Mouse (Mus musculus): Measurements from ENCODE around the gene B3gnt8.

B3gnt8 gene

DNA sequence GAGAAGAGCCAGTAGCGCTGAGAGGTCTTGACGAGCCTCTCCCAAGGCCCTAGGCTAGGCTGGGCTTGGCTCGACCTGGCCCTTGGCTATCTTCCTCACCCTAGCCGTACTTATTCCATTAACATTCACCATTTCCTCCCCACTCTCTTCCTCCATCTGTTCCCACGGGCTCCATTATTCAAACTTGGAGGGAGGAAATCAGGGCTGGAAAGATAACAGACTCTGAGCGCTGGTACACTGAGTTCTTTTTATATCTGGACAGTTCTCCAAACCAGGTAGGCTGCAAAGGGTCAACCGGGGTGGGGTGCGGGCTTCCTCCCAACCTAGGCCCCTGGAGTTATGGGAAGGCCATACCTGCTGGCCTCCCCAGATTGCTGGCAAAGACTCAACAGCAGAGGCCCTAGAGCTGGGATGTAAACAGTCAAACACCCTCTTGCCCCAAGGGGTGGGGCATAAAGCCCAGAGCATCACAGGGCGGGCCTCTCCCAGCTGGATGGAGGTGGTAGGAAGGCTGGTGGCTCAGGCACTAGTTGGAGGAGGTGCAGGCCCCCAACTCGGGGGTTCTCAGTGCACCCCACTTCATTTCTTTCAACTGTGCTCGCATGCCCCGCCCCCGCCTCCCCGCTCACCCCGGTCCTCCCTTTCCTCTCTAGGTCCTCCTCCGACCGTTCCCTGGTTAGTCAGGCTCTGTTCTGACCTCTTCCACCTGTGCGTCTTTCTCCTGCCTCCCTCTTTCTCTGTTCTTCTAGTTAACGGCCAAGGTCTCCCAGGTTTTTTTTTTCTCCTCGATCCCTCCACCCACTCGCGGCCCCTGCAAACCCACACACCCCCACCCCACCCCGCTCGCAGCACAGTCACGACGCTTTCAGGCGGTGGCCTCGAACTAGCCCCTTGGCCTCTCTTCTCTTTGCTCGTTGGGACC, at the start of gene B3gnt8:
B3gnt8 (plus strand) TSS at position 146 of the 922 bp plus-strand sequence.
- DNase-seq (ENCODE audit: low spot score in 2 of 2), result no peak

GRCm38 (mm10) chr7:25576793-25577437, 49.5 kb upstream of the B3gnt8 start:
- DNase-seq (ENCODE audit: low spot score in 2 of 2), result peak; percentile 67 to 73

GRCm38 (mm10) chr7:25579441-25579840, 47.0 kb upstream of the B3gnt8 start:
- no peak for DNase-seq (ENCODE audit: low spot score in 2 of 2)

DNA sequence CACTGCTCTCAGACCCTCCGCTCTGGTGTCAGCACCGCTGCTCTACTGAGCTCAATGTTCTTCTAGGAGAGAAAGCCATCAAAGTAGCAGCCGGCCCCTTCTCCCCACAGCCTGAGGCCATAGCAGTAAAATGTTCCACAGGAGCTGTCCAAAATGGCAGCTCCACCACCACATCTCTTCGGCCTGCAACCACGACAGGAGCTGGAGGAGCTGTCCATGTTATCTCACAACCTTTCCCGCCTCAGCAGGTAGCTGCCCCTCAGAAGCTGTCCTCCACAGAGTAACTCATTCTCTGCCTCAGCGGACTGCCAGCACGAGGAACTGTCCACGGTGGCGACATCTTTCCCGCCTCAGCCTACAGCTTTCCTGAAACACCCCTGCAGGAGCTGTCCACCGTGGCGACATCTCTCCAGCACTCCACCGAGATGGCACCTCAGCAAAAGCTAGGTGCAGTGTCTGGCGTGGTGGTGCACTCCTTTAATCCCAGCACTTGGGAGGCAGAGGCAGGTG, 44.1 kb upstream of the B3gnt8 start:
- DNase-seq (ENCODE audit: low spot score in 2 of 2), result no peak

DNA sequence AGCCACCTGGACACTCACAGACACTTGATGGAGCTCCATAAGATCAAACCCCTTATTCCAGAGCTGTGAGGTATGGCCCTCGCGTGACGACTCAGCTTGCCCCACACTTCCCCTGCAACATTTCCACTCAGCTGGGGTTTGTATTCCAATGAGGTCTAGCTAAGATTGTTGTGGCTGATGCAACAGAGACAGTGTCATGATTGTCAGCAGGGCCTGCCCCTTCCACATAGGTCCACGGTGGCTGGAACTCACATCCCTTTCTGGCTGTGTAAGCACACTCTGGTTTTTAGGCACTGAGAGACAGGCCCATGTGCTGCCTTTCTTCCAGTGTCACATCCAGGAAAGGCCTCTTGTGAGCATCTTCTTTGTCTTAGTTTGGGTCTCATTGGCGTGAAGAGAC, 41.8 kb upstream of the B3gnt8 start:
- no peak for DNase-seq (ENCODE audit: low spot score in 2 of 2)

DNA sequence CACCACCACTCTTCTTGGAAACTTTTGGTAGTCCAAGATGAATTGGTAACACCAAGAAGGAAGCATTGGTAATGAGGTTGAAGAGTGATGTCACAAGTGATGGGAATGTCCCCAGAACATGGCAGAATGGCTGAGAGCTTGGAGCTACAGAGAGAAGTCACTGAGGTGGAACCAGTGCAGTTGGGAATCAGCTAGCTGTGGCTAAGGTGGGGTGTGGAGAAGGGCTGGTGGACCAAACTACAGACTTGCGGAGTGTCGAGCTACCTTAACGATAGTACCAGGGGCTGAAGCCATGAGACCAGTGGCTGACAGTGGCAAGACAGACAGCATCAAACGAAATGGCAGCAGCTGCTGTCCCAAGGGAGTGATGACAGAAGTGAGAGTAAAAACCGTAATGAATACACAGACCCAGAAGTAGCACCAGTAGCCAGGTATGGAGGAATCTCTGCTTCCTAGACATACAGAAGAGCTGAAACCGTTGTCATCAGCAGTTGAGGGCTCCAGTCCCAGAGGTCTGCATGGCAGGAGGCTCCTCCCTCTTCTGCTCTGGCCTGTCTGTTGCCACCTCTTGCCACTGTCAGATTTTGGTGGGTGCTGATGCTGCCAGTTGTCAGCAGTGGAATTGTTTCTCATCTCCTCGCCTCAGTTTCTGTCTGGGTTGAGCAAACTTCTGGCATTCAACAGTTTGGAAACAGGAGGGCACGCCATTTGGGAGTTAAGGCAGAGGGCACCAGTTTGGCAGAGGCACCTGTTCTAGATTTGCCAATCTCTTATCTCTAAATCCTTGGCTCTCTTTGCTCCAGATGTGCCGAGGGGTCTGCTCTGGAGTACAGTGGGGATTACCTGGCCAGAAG, 40.9 kb upstream of the B3gnt8 start:
- DNase-seq (ENCODE audit: low spot score in 2 of 2), result no peak

DNA sequence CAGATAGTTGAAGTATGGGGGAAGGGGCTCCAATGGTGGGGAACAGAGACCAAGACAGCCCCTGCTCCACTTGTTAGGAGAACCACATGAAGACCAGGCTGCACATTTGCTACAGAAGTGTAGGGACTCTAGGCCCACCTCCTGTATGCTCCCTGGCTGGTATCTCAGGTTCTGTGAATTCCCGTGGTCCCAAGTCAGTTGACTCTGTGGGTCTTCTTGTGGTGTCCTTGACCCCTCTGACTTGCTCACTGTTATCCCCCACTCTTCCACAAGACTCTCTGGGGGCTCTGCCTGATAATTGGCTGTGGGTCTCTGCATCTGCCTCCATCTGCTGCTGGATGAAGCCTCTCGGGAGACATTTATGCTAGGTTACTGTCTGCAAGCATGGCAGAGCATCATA, 35.2 kb upstream of the B3gnt8 start:
- peak in 1 of 2 experiments; percentile 49 for DNase-seq (ENCODE audit: low spot score in 2 of 2)

DNA sequence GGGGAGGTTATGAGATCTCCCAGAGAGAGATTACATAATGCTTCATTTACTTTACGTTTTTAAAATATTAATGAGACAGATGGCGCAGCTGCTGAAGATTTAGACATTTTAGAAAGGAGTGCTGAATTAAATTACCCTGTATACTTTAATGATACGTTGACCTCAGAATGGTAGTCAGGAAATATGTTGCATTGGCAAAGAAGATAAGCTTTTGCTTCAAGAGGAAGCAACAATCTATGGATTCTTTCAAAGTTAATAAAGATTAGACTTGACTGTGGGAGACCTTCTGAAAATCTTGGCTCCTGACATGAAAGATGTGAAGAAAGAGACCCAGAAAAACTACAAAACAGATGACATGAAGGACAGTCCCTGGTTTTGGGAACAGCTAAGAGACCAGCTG, 32.6 kb upstream of the B3gnt8 start:
- no peak for DNase-seq (ENCODE audit: low spot score in 2 of 2)

GRCm38 (mm10) chr7:25599663-25600062, 26.8 kb upstream of the B3gnt8 start:
- DNase-seq (ENCODE audit: low spot score in 2 of 2), result peak; percentile 76 to 90

DNA sequence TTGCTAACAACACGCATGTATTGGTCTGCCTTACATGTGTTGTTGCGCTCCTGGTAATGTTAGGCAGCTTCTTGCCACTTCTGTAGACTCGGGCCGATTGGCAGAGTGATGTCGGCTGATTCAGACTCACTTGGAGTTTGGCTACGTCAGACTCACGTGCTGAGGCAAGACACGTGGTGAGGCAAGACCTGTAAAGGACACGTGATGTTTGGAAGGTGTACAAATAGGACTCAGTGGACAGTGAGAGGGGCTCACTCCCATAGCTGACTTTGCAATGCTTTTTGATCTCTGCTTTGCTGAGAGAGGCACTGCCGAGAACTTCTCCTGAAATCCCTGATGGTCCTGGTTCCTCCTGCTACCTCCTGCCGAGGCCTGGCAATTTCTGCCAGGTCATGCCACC, 25.8 kb upstream of the B3gnt8 start:
- DNase-seq (ENCODE audit: low spot score in 2 of 2), result peak in 1 of 2 experiments; percentile 8

DNA sequence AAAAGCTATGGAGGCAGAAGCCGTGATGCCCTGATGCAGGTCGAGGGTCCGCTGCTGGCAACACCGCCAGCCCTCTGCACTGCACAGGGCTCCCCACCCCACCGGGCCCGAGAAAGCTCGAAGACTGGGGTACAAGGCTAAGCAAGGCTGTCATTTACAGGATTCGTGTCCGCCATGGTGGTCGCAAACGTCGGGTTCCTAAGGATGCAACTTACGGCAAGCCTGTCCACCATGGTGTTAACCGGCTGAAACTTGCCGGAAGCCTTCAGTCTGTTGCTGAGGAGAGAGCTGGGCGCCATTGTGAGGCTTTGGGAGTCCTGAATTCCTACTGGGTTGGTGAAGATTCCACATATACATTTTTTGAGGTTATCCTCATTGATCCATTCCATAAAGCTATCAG, 25.1 kb upstream of the B3gnt8 start:
- peak in 1 of 2 experiments; percentile 9 for DNase-seq (ENCODE audit: low spot score in 2 of 2)

- DNase-seq (ENCODE audit: low spot score in 2 of 2), result peak; percentile 12 to 57
Observed at GRCm38 (mm10) chr7:25606625-25607063, 19.8 kb upstream of the B3gnt8 start.

- peak in 1 of 2 experiments; percentile 9 for DNase-seq (ENCODE audit: low spot score in 2 of 2)
Observed at GRCm38 (mm10) chr7:25607196-25607595, 19.3 kb upstream of the B3gnt8 start.

GRCm38 (mm10) chr7:25610056-25610455, 16.4 kb upstream of the B3gnt8 start:
- DNase-seq (ENCODE audit: low spot score in 2 of 2), result peak in 1 of 2 experiments; percentile 7

GRCm38 (mm10) chr7:25611501-25611900, 15.0 kb upstream of the B3gnt8 start:
- peak in 1 of 2 experiments; percentile 7 for DNase-seq (ENCODE audit: low spot score in 2 of 2)

DNA sequence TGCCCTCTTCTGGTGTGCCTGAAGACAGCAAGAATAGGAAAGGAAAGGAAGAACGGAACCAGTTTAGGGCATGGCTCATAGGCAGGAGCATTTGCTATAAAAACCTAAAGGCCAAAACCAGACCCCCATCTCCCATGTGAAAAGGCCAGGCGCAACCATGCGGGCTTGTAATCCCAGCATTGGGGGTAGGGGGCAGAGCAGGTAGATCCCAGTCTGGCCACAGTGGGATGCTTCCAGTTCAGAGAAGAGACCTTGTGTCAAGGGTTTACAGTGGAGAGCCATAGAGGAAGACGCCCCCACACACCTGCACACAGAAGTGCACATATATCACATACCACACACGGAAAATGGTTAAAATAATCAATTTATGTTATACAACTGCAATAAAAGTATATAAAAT, 12.4 kb upstream of the B3gnt8 start:
- peak in 1 of 2 experiments; percentile 9 for DNase-seq (ENCODE audit: low spot score in 2 of 2)

GRCm38 (mm10) chr7:25614831-25615705, 11.4 kb upstream of the B3gnt8 start:
- DNase-seq (ENCODE audit: low spot score in 2 of 2), result peak in 1 of 2 experiments; percentile 9

GRCm38 (mm10) chr7:25615706-25616011, 10.8 kb upstream of the B3gnt8 start, which contains the start of gene Erich4:
Gene Erich4 (minus strand): TSS chr7:25615892.
- peak; percentile 12 to 60 for DNase-seq (ENCODE audit: low spot score in 2 of 2)

DNA sequence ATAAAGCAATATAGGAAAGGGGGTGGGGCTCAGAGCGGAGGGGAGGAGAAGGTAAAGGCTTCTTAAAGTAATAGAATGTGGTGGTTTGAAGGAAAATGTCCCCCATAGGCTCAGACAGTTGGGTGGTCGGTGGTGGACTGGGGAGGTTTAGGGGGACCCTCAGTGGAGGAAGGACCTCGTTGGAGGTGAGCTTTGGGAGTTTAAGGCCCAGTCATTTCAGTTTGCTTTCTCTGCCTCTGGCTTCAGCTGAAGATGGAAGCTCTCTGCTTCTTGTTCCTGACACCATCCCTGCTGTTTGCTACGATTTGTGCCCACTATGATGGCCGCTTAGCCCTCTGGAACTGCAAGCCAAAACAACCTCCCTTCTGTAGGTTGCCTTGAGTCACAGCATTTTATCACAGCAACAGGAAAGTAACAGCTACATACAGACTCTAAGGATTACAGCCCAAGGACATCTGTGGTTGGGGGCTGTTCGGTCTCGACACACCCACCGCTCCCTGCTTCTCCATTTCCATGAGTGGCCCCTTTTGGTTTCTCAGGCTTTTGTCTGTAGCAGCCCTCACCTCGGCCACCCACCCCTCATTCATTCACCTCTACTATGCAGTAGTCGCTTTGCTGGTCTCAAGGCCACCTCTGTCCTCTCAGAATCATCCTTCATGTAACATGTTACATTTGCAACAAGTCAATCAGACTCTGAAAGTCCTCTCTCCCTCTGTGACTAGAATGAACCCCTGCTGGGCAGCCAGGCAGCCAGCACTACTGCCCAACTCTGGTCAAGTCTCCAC, 8.9 kb upstream of the B3gnt8 start:
- DNase-seq (ENCODE audit: low spot score in 2 of 2), result peak in 1 of 2 experiments; percentile 7
